Mouse (Mus musculus) midbrain, embryonic 13.5 days (tissue): ENCODE data around the gene Btn1a1. TPM values are rescaled to one million over a fixed set of nuclear protein-coding genes. Genes with fewer than 3 reads are reported as not detected.

Experiments used
- ATAC-seq: fragments of 200-750 bp; cut with Nextera tagmentation; 2 replicates; pipeline ENCODE4 v1.8.0; 2017; ENCODE audit warnings: mild to moderate bottlenecking, moderate TSS enrichment, moderate library complexity
- H3K27ac ChIP-seq: fragments of 300-500 bp; sonication (generic); 2 replicates; pipeline ENCODE4 v1.5.1; 2015; ENCODE audit warnings: inconsistent platforms, mild to moderate bottlenecking, moderate library complexity
- H3K27me3 ChIP-seq: fragments of 300-500 bp; sonication (generic); 2 replicates; pipeline ENCODE4 v1.6.1; 2015; ENCODE audit warnings: mild to moderate bottlenecking, inconsistent platforms
- H3K36me3 ChIP-seq: fragments of 300-500 bp; sonication (generic); 2 replicates; pipeline ENCODE4 v1.6.1; 2015; ENCODE audit warnings: mild to moderate bottlenecking, inconsistent platforms
- H3K4me1 ChIP-seq: fragments of 300-500 bp; sonication (generic); replicated peaks from 2 replicates; pipeline ENCODE4 v1.6.1; 2015; ENCODE audit warnings: inconsistent platforms
- H3K4me2 ChIP-seq: fragments of 300-500 bp; sonication (generic); replicated peaks from 2 replicates; pipeline ENCODE4 v1.6.1; 2015; ENCODE audit warnings: moderate library complexity, mild to moderate bottlenecking, inconsistent platforms
- H3K4me3 ChIP-seq: fragments of 300-500 bp; sonication (generic); replicated peaks from 2 replicates; pipeline ENCODE4 v1.5.1; 2015; ENCODE audit warnings: mild to moderate bottlenecking, inconsistent platforms
- H3K9ac ChIP-seq: fragments of 300-500 bp; sonication (generic); replicated peaks from 2 replicates; pipeline ENCODE4 v1.6.1; 2015; ENCODE audit warnings: mild to moderate bottlenecking, inconsistent platforms
- H3K9me3 ChIP-seq: fragments of 300-500 bp; sonication (generic); 2 replicates; pipeline ENCODE4 v1.6.1; 2016; ENCODE audit warnings: mild to moderate bottlenecking, inconsistent platforms
- WGBS: fragments of 180-500 bp; shearing (Covaris S2); methylation state at CpG from one replicate; pipeline ENCODE4 v1.1.7; 2015; 5-methylcytosine and 5-hydroxymethylcytosine counted together
- polyA plus RNA-seq: library from polyadenylated mRNA; unstranded; fragments of >200 nt; fragmentation: Nextera tagmentation; extraction: Ambion mirVana; gene quantifications from 2 replicates; pipeline ENCODE4 v1.2.1, GENCODE M21; 2015

Gene Btn1a1
- polyA plus RNA-seq, 1 experiment from 2014 or later = 0.04 TPM

GRCm38 (mm10) chr13:23426335-23426734 is 39.4 kb downstream of the Btn1a1 start:
- H3K4me1 ChIP-seq = peaks cover 41% of the 10 kb centered on the region
- WGBS = 3% methylated on average over 8 of the region's 8 CpGs
- peaks cover 9% of the 10 kb centered on the region for H3K36me3 ChIP-seq
- H3K4me2 ChIP-seq = no peak overlapping the region
- no peak overlapping the region for H3K27ac ChIP-seq
- H3K4me3 ChIP-seq = no peak overlapping the region
- H3K9me3 ChIP-seq = no peaks in the 10 kb centered on the region
- H3K9ac ChIP-seq = no peak overlapping the region
- ATAC-seq = no peak
- no peaks in the 10 kb centered on the region for H3K27me3 ChIP-seq

- 3% methylated on average over 9 of the region's 9 CpGs for WGBS
These were observed 40.2 kb downstream of the Btn1a1 start for GRCm38 (mm10) chr13:23425505-23425904.

GRCm38 (mm10) chr13:23424494-23425325 is 41.0 kb downstream of the Btn1a1 start:
- 1% methylated on average over 25 of the region's 25 CpGs for whole genome bisulfite sequencing
- ATAC-seq = peak; percentile 76
- H3K4me3 ChIP-seq = peak overlapping the region; percentile 71
- H3K4me1 ChIP-seq = peaks cover 37% of the 10 kb centered on the region
- peak overlapping the region; percentile 91 for H3K4me2 ChIP-seq
- no peaks in the 10 kb centered on the region for H3K27me3 ChIP-seq
- H3K36me3 ChIP-seq = peaks cover 25% of the 10 kb centered on the region
- peak overlapping the region; percentile 51; the same call in 1 of the 2 replicates for H3K9ac ChIP-seq
- no peaks in the 10 kb centered on the region for H3K9me3 ChIP-seq
- no peak overlapping the region for H3K27ac ChIP-seq

More at GRCm38 (mm10) chr13:23425505-23425904, 40.2 kb downstream of the Btn1a1 start:
- no peak overlapping the region for H3K9ac ChIP-seq
- peak overlapping the region; percentile 91; the same call in 1 of the 2 replicates for H3K4me2 ChIP-seq
- peaks cover 18% of the 10 kb centered on the region for H3K36me3 ChIP-seq
- ATAC-seq = no peak
- no peaks in the 10 kb centered on the region for H3K27me3 ChIP-seq
- H3K27ac ChIP-seq = no peak overlapping the region
- H3K4me1 ChIP-seq = peaks cover 41% of the 10 kb centered on the region
- no peak overlapping the region for H3K4me3 ChIP-seq
- H3K9me3 ChIP-seq = no peaks in the 10 kb centered on the region

GRCm38 (mm10) chr13:23424052-23424380 is 41.7 kb downstream of the Btn1a1 start:
- Histone ChIP-seq H3K9me3 (no peaks in the 10 kb centered on the region), H3K36me3 (peaks cover 30% of the 10 kb centered on the region), H3K27me3 (no peaks in the 10 kb centered on the region), H3K4me1 (peaks cover 30% of the 10 kb centered on the region), H3K4me2 (peak overlapping the region; percentile 91), H3K4me3 (peak overlapping the region; percentile 71), H3K27ac (peak overlapping the region; percentile 73), H3K9ac (peak overlapping the region; percentile 57; the same call in 1 of the 2 replicates)
- WGBS = 0% methylated on average over 7 of the region's 7 CpGs
- ATAC-seq = peak; percentile 82

- Histone ChIP-seq H3K9ac (peak within 1 kb of the TSS; percentile 83), H3K27ac (peak within 1 kb of the TSS; percentile 73), H3K9me3 (no peaks in the 10 kb centered on the region), H3K4me1 (peaks cover 29% of the 10 kb centered on the region), H3K4me2 (peak within 1 kb of the TSS; percentile 91), H3K4me3 (peak within 1 kb of the TSS; percentile 71), H3K36me3 (peaks cover 35% of the 10 kb centered on the region), H3K27me3 (no peaks in the 10 kb centered on the region)
- peak; percentile 87 for ATAC-seq
- under 1% methylated on average over 48 of the region's 48 CpGs for WGBS
These were observed 42.2 kb downstream of the Btn1a1 start, which contains the start of gene Abt1 for GRCm38 (mm10) chr13:23423286-23424051. Gene Abt1, minus strand, starts transcription at chr13:23423866.

- Histone ChIP-seq H3K36me3 (peaks cover 38% of the 10 kb centered on the region), H3K4me2 (peak overlapping the region; percentile 91; the same call in 1 of the 2 replicates), H3K9ac (no peak overlapping the region; the same call in 1 of the 2 replicates), H3K4me3 (peak overlapping the region; percentile 71), H3K4me1 (peaks cover 25% of the 10 kb centered on the region), H3K27me3 (no peaks in the 10 kb centered on the region), H3K9me3 (no peaks in the 10 kb centered on the region), H3K27ac (no peak overlapping the region)
- 94% methylated on average over 16 of the region's 16 CpGs for WGBS
- ATAC-seq = no peak
These were observed 43.4 kb downstream of the Btn1a1 start for GRCm38 (mm10) chr13:23422351-23422750.

GRCm38 (mm10) chr13:23412630-23413521 is 52.8 kb downstream of the Btn1a1 start:
- ATAC-seq = peak; percentile 50; the same call in 1 of the 2 replicates
- Histone ChIP-seq H3K4me3 (peak overlapping the region; percentile 38), H3K9ac (peak overlapping the region; percentile 37), H3K9me3 (no peaks in the 10 kb centered on the region), H3K4me1 (peaks cover 14% of the 10 kb centered on the region), H3K27me3 (peaks cover 44% of the 10 kb centered on the region), H3K27ac (no peak overlapping the region), H3K4me2 (peak overlapping the region; percentile 55), H3K36me3 (peaks cover 10% of the 10 kb centered on the region; the same call in 1 of the 2 replicates)
- WGBS = 2% methylated on average over 28 of the region's 28 CpGs

- ATAC-seq = peak; percentile 43; the same call in 1 of the 2 replicates
- Histone ChIP-seq H3K27ac (no peak overlapping the region), H3K4me1 (peaks cover 14% of the 10 kb centered on the region), H3K4me2 (peak overlapping the region; percentile 55), H3K9ac (peak overlapping the region; percentile 37), H3K36me3 (peaks cover 8% of the 10 kb centered on the region; the same call in 1 of the 2 replicates), H3K4me3 (peak overlapping the region; percentile 38), H3K9me3 (no peaks in the 10 kb centered on the region), H3K27me3 (peaks cover 44% of the 10 kb centered on the region)
- under 1% methylated on average over 20 of the region's 20 CpGs for WGBS
These were observed 53.5 kb downstream of the Btn1a1 start for GRCm38 (mm10) chr13:23412211-23412629.

- H3K9ac ChIP-seq = peak overlapping the region; percentile 37; the same call in 1 of the 2 replicates
- ATAC-seq = peak; percentile 34; the same call in 1 of the 2 replicates
These were observed 54.1 kb downstream of the Btn1a1 start for GRCm38 (mm10) chr13:23411311-23412210.

GRCm38 (mm10) chr13:23410632-23411031 is 55.1 kb downstream of the Btn1a1 start:
- Histone ChIP-seq H3K4me2 (no peak overlapping the region), H3K36me3 (no peaks in the 10 kb centered on the region), H3K27ac (no peak overlapping the region), H3K9ac (no peak overlapping the region), H3K9me3 (no peaks in the 10 kb centered on the region), H3K27me3 (peaks cover 46% of the 10 kb centered on the region), H3K4me1 (peaks cover 14% of the 10 kb centered on the region), H3K4me3 (no peak overlapping the region)
- 73% methylated on average over 9 of the region's 9 CpGs for WGBS
- ATAC-seq = no peak

More at GRCm38 (mm10) chr13:23411311-23412210, 54.1 kb downstream of the Btn1a1 start:
- Histone ChIP-seq H3K27me3 (peaks cover 48% of the 10 kb centered on the region), H3K27ac (no peak overlapping the region), H3K4me1 (peaks cover 14% of the 10 kb centered on the region), H3K36me3 (peaks cover 3% of the 10 kb centered on the region; the same call in 1 of the 2 replicates), H3K9me3 (no peaks in the 10 kb centered on the region), H3K4me3 (peak overlapping the region; percentile 38), H3K4me2 (peak overlapping the region; percentile 55)
- 4% methylated on average over 29 of the region's 29 CpGs for WGBS
